Mouse (Mus musculus): ENCODE data around the gene Blvrb. TPM values are rescaled to one million over a fixed set of nuclear protein-coding genes. Genes with fewer than 3 reads are reported as not detected.

The Blvrb gene
- 75.6 and 89.7 TPM in 2 replicates for polyA plus RNA-seq (2015; fragmentation: Nextera tagmentation; extraction: Ambion mirVana)

DNA sequence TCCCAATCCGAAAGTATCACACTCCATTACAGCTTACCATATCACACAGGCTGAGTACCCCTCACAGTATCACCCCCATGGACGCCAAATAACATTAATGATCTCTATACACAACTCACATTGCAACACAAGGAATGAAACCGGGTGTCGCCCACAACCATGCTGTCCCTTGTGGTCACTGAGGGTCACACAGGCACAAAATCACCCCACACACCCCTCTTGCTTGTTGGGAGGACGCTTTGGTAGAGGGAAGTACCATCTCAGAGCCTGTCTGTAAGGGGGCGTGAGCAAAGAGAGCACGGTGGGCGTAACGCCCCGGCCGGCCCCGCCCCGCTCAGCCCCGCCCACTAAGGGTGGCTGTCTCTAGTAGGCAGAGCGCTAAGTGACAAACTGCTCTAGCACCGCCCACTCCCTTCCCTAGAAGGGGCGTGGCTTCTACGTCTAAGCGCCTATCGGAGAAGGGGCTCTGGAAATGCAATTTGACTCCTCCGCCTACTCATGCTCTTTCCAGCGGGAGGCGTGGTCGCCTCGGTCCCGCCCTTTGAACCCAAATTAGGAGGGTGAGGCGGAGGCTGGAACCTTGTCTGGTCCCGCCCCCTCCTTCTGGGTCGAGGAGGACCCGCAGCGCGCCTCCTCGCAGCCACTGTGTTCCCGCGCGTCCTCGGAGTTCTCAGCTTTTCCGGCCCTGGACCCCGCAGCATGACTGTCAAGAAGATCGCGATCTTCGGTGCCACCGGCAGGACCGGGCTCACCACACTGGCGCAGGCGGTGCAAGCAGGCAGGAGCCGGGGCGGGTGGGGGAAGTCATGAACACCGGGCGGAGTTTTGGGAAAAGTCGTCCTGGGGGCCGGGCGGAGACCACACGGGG lies at the start of gene Blvrb, which contains the start of gene Sptbn4:
Gene Blvrb, plus strand, starts transcription at position 560 of the 868 bp plus-strand sequence.
Gene Sptbn4, minus strand, starts transcription at position 268 of the 868 bp plus-strand sequence.
- peak; percentile 92 for ATAC-seq
- H3K9me3 ChIP-seq (ENCODE audit: control insufficient read depth, low read length) = no peaks in the 10 kb centered on the region
- peak within 1 kb of the TSS; percentile 80 for H3K9ac ChIP-seq (ENCODE audit: low read depth, low read length)
- H3K27ac ChIP-seq (ENCODE audit: low read length) = peak within 1 kb of the TSS; percentile 63
- peaks cover 25% of the 10 kb centered on the region for H3K4me1 ChIP-seq (ENCODE audit: control insufficient read depth, insufficient read depth, low read length)
- WGBS = 1% methylated on average over 54 of the region's 54 CpGs
- H3K36me3 ChIP-seq (ENCODE audit: control insufficient read depth, insufficient read depth, low read length) = no peaks in the 10 kb centered on the region
- H3K27me3 ChIP-seq (replicated peaks; ENCODE audit: control insufficient read depth, insufficient read depth, low read length) = peaks cover 18% of the 10 kb centered on the region
- peak within 1 kb of the TSS; percentile 73 for H3K4me3 ChIP-seq (ENCODE audit: low read length)
- H3K4me2 ChIP-seq (ENCODE audit: low read depth, low read length) = peak within 1 kb of the TSS; percentile 99

DNA sequence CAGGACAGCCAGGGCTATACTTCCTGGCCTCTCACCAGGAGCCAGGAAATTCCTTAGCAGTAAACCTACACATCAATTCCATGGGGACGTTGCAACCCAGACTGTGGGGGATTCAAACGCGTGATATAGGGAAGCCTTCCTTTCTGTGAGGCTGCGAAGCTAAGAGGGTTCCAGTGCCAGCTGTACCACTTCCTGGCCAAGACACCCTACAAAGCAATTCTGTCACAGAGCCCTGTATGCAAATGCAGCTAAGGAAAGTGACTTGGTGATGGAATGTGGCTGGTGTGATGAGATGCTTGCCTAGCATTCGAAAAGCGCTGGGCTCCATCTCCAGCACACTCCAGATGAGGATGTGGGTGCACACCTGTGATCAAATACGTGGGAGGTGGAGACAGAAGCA lies 47.2 kb upstream of the Blvrb start:
- 76% methylated on average over 7 of the region's 7 CpGs for WGBS
- Histone ChIP-seq H3K27ac (ENCODE audit: low read length) (no peak overlapping the region), H3K9ac (ENCODE audit: low read depth, low read length) (no peak overlapping the region), H3K36me3 (ENCODE audit: control insufficient read depth, insufficient read depth, low read length) (no peaks in the 10 kb centered on the region), H3K9me3 (ENCODE audit: control insufficient read depth, low read length) (peaks cover 4% of the 10 kb centered on the region; the same call in 1 of the 2 replicates), H3K27me3 (replicated peaks; ENCODE audit: control insufficient read depth, insufficient read depth, low read length) (peaks cover 55% of the 10 kb centered on the region), H3K4me2 (ENCODE audit: low read depth, low read length) (no peak overlapping the region), H3K4me1 (ENCODE audit: control insufficient read depth, insufficient read depth, low read length) (peaks cover 12% of the 10 kb centered on the region), H3K4me3 (ENCODE audit: low read length) (no peak overlapping the region)
- ATAC-seq = no peak

DNA sequence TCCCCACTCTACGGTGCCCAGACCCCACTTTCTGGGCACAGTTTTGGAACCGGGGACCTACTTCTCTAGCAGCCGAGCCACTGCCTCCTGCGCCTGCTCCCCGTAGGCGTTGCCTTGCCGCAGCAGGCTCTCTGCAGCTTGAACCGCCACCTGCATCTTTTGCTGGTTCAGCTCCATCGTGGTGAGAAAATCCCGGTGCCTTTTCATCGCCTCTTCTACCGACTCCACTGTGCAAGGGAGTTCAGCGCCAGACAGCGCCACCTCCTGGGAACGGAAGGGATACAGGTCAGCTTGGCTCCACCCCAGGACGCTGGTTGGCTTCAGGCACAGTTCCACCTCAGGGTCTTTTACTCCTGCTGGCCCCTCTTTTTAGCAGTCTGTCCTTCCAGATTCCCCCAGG lies 45.1 kb upstream of the Blvrb start:
- H3K27ac ChIP-seq (ENCODE audit: low read length) = no peak overlapping the region
- no peak for ATAC-seq
- H3K4me2 ChIP-seq (ENCODE audit: low read depth, low read length) = no peak overlapping the region
- H3K36me3 ChIP-seq (ENCODE audit: control insufficient read depth, insufficient read depth, low read length) = no peaks in the 10 kb centered on the region
- WGBS = 12% methylated on average over 16 of the region's 16 CpGs
- peaks cover 51% of the 10 kb centered on the region for H3K27me3 ChIP-seq (replicated peaks; ENCODE audit: control insufficient read depth, insufficient read depth, low read length)
- H3K9me3 ChIP-seq (ENCODE audit: control insufficient read depth, low read length) = peaks cover 7% of the 10 kb centered on the region; the same call in 1 of the 2 replicates
- no peak overlapping the region for H3K9ac ChIP-seq (ENCODE audit: low read depth, low read length)
- no peak overlapping the region for H3K4me3 ChIP-seq (ENCODE audit: low read length)
- H3K4me1 ChIP-seq (ENCODE audit: control insufficient read depth, insufficient read depth, low read length) = peaks cover 3% of the 10 kb centered on the region; the same call in 1 of the 2 replicates

DNA sequence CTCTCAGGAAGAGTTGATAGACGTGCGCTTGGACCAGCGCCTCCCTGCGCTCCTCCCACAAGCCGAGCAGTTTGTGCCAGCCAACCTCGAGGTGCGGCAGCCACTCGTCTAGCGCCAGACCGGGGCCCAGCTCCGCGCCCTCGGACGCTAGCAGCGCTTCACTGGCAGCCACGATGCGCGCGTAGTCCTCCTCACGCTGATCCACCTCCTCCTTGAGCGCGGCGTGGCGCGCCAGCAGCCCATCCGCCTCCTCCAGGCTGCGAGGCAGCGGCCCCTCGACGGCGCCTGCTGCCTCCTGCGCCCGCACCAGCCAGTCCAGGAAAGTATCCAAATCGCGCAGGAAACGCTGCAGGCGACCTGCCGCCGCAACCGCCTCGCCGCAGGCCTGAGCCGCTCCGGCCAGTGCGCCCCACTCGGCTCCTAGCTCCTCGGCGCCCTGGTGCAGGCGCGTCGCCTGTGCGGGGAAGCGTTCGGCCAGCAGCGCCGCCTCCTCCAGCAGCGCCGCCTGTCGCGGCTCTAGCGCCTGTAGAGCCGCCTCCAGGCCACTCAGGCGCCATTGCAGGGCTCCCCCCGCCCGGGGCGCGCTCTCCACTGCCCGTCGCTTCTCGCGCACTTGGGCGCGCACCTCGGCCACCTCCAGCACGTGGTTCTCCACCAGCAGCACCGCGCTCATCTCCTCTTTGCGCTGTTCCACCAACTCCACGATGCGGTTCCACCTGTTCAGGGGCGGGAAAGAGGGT lies 43.4 kb upstream of the Blvrb start:
- Histone ChIP-seq H3K9me3 (ENCODE audit: control insufficient read depth, low read length) (peaks cover 7% of the 10 kb centered on the region; the same call in 1 of the 2 replicates), H3K27me3 (replicated peaks; ENCODE audit: control insufficient read depth, insufficient read depth, low read length) (peaks cover 64% of the 10 kb centered on the region), H3K9ac (ENCODE audit: low read depth, low read length) (no peak overlapping the region), H3K4me3 (ENCODE audit: low read length) (peak overlapping the region; percentile 14; the same call in 1 of the 2 replicates), H3K27ac (ENCODE audit: low read length) (no peak overlapping the region), H3K4me1 (ENCODE audit: control insufficient read depth, insufficient read depth, low read length) (peaks cover 7% of the 10 kb centered on the region), H3K36me3 (ENCODE audit: control insufficient read depth, insufficient read depth, low read length) (no peaks in the 10 kb centered on the region), H3K4me2 (ENCODE audit: low read depth, low read length) (0 out of 2 replicates have a peak overlapping the region, but pooled peaks have one; percentile 12)
- WGBS = 7% methylated on average over 80 of the region's 81 CpGs
- ATAC-seq = no peak

DNA sequence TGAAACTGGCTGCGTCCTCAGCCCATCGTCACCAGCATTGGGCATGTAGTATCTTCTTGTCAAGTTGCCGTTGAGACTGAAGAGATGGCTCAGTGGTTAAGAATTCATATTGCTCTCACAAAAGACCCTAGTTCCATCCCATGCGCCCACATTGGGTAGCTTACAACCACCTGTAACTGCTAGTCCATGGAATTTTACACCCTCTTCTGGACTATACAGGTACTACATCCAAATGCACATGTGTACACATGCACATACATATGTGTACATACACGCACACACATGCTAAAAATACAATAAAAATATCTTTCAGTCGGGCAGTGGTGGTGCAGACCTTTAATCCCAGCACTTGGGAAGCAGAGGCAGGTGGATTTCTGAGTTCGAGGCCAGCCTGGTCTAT lies 41.3 kb upstream of the Blvrb start:
- WGBS = 81% methylated on average over 7 of the region's 7 CpGs
- ATAC-seq = no peak
- Histone ChIP-seq H3K27ac (ENCODE audit: low read length) (no peak overlapping the region), H3K4me1 (ENCODE audit: control insufficient read depth, insufficient read depth, low read length) (peaks cover 7% of the 10 kb centered on the region), H3K4me3 (ENCODE audit: low read length) (no peak overlapping the region), H3K4me2 (ENCODE audit: low read depth, low read length) (no peak overlapping the region), H3K27me3 (replicated peaks; ENCODE audit: control insufficient read depth, insufficient read depth, low read length) (peaks cover 70% of the 10 kb centered on the region), H3K36me3 (ENCODE audit: control insufficient read depth, insufficient read depth, low read length) (no peaks in the 10 kb centered on the region), H3K9me3 (ENCODE audit: control insufficient read depth, low read length) (peaks cover 7% of the 10 kb centered on the region; the same call in 1 of the 2 replicates), H3K9ac (ENCODE audit: low read depth, low read length) (no peak overlapping the region)

DNA sequence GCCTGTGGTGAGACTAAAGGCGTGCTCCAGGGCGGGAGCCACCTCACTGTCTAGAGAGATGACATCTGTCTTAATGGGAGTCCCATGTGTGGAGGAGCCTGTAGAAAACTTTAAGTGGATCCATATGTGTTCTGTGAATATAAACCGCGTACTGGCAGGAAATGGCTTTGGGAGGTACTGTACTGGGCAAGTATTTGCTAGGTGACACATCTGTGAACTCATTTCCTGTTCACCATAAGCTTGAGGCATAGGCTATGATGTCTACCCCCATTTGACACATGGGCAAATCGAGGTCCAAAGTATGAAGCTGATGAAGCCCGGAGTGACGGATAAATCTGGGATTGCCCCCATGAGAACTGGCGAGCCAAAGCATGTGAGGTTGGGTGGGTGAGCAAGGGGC lies 40.0 kb upstream of the Blvrb start:
- peaks cover 7% of the 10 kb centered on the region; the same call in 1 of the 2 replicates for H3K9me3 ChIP-seq (ENCODE audit: control insufficient read depth, low read length)
- H3K4me1 ChIP-seq (ENCODE audit: control insufficient read depth, insufficient read depth, low read length) = peaks cover 7% of the 10 kb centered on the region

DNA sequence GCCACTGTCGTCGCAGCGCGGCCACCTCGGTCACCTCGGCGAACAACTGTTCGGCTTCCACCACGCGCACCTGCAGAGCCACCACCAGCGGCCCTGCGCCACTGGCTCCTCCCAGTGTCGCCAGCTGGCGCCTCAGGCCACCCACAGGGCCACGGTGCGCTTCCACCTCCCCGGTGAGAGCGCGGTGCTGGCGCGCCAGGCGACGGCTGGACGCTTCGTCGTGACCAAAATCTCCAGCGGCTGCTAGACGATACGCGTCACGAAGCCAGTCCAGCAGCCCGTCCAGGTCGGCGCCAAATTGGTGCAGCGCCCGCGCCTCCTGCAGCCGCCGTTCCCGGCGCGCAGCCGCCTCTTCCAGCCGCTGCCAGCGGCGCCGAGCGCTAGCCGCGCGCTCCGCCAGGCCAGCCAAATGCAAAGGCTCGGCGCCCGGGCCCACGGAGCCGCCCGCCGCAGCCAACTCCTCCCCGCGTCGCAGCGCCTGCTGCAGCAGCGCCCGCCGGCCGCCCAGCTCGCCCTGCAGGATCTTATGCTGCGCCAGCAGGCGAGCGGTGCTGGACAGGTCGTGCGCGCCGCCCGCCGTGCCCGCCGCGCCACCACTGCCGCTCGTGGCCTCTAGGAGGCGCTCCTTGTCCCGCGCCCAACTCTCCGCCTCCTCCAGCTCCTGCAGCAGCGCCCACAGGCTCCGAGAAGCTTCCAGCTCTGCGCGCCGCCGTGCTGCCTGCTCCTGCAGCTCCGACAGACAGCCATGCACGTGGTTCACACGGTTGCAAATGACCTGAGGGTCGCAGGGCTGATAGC lies 39.2 kb upstream of the Blvrb start:
- peak overlapping the region; percentile 48; the same call in 1 of the 2 replicates for H3K9ac ChIP-seq (ENCODE audit: low read depth, low read length)
- ATAC-seq = peak; percentile 89
- H3K27me3 ChIP-seq (replicated peaks; ENCODE audit: control insufficient read depth, insufficient read depth, low read length) = peaks cover 58% of the 10 kb centered on the region

More for the DNA sequence above, 40.0 kb upstream of the Blvrb start:
- Histone ChIP-seq H3K36me3 (ENCODE audit: control insufficient read depth, insufficient read depth, low read length) (no peaks in the 10 kb centered on the region), H3K4me3 (ENCODE audit: low read length) (no peak overlapping the region), H3K27ac (ENCODE audit: low read length) (no peak overlapping the region), H3K27me3 (replicated peaks; ENCODE audit: control insufficient read depth, insufficient read depth, low read length) (peaks cover 65% of the 10 kb centered on the region), H3K9ac (ENCODE audit: low read depth, low read length) (no peak overlapping the region), H3K4me2 (ENCODE audit: low read depth, low read length) (peak overlapping the region; percentile 93; the same call in 1 of the 2 replicates)
- WGBS = 49% methylated on average over 8 of the region's 8 CpGs
- ATAC-seq = no peak

DNA sequence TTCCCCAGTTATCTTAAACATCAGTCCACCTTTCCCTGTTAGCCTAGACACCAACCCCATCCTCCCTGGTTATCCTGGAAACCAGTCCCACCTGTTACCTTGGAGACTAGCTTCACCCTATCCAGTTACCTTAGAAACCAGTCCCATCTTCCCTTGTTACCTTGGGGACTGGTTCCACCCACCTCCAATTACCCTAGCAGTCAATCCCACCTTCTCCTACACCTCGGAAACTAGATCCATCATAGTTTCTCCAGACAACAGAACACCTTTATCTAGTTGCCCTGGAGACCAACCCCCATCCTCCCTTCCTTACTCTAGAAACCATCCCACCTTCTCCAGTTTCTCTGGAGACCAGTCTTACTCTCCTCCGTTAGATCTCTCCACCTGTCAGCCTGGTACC lies 30.6 kb upstream of the Blvrb start:
- 60% methylated on average over 2 of the region's 2 CpGs for WGBS
- H3K9me3 ChIP-seq (ENCODE audit: control insufficient read depth, low read length) = no peaks in the 10 kb centered on the region; the same call in 1 of the 2 replicates
- no peak overlapping the region for H3K9ac ChIP-seq (ENCODE audit: low read depth, low read length)
- H3K27ac ChIP-seq (ENCODE audit: low read length) = no peak overlapping the region
- H3K4me1 ChIP-seq (ENCODE audit: control insufficient read depth, insufficient read depth, low read length) = no peaks in the 10 kb centered on the region
- no peak for ATAC-seq
- H3K4me2 ChIP-seq (ENCODE audit: low read depth, low read length) = no peak overlapping the region
- H3K27me3 ChIP-seq (replicated peaks; ENCODE audit: control insufficient read depth, insufficient read depth, low read length) = no peaks in the 10 kb centered on the region
- no peaks in the 10 kb centered on the region for H3K36me3 ChIP-seq (ENCODE audit: control insufficient read depth, insufficient read depth, low read length)
- H3K4me3 ChIP-seq (ENCODE audit: low read length) = no peak overlapping the region

More for the DNA sequence above, 39.2 kb upstream of the Blvrb start:
- Histone ChIP-seq H3K27ac (ENCODE audit: low read length) (no peak overlapping the region), H3K9me3 (ENCODE audit: control insufficient read depth, low read length) (peaks cover 3% of the 10 kb centered on the region; the same call in 1 of the 2 replicates), H3K4me1 (ENCODE audit: control insufficient read depth, insufficient read depth, low read length) (peaks cover 7% of the 10 kb centered on the region), H3K4me3 (ENCODE audit: low read length) (peak overlapping the region; percentile 49), H3K4me2 (ENCODE audit: low read depth, low read length) (peak overlapping the region; percentile 93), H3K36me3 (ENCODE audit: control insufficient read depth, insufficient read depth, low read length) (no peaks in the 10 kb centered on the region)
- under 1% methylated on average over 96 of the region's 96 CpGs for WGBS
